Mouse (Mus musculus) cortical plate, adult 2 months (tissue): Measurements from ENCODE around the gene Paqr9.

Experiments used
- CTCF ChIP-seq: fragments of 200-500 bp; IDR thresholded peaks from 2 replicates; pipeline ENCODE4 v1.5.1; 2011; ENCODE audit warnings: mild to moderate bottlenecking, control low read depth, low read length; ENCODE audit not compliant: insufficient read depth; ENCODE audit errors: extremely low read depth
- POLR2A ChIP-seq: fragments of 200-500 bp; IDR thresholded peaks from 2 replicates; pipeline ENCODE4 v1.6.1; 2011; ENCODE audit warnings: mild to moderate bottlenecking, low read length, control low read depth; ENCODE audit not compliant: insufficient read depth; ENCODE audit errors: extremely low read depth

- no peak for TF ChIP-seq CTCF
- no peak for TF ChIP-seq POLR2A
Observed at GRCm38 (mm10) chr9:95552175-95552705, 7.2 kb upstream of the Paqr9 start.
